Mouse (Mus musculus): Measurements from ENCODE around the gene Eps8l2.

- TF ChIP-seq CTCF (IDR thresholded peaks at IDR 0.05; ENCODE audit: low read depth) (no peak), EP300 (IDR thresholded peaks at IDR 0.05; ENCODE audit: low read depth) (no peak)
Observed at GRCm38 (mm10) chr7:141326546-141327446, 11.9 kb upstream of the Eps8l2 start.

All from liver, postnatal 0 days (tissue).